In the genomic region with DNA sequence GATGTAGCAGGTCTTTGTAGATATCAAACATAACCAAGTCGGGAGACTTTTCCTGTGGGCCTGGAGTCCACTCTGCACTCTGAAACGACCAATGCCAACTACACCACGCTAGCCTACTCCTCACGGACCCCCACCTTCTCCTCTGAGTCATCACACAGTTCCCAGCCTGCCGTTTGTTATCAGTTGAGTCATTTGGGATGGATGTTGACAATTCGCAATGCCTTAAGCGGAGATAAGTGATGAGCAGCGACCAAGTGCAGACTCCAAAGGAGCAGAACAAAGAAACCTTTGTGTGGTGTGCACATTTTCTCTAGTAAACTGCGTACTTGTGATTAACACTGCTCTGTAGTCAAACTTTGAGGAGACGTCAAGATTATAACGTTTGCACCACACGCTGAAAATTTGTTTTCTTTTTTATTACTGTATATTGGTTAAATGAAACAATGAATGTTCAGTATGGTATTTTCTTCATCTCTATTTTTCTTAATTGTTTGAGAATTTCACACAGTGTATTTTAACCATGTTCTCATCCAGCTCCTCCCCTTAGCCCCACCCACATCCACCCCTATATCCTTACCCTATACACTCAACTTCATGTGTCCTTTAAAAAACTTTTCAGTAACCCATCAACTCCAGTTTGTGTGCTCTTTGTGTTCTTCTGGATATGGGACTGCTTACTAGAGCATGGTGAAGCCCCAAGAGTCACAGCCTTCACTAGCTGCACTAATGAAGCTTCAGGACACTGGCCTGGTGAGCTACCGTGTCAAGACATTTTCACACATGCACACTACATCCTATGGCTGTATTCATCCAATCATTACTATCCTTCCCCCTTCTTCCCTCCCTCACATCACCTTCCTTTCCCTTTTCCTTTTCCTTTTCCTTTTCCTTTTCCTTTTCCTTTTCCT, we compare ENCODE assay signal across 12 mouse cellular contexts. TPM values are rescaled to one million over a fixed set of nuclear protein-coding genes. Genes with fewer than 3 reads are reported as not detected.
DNase-seq lines count a peak whose midpoint lies in the region; ATAC-seq and TF ChIP-seq lines count a peak whose summit lies in the region.
"Had no signal": no experiment of that assay in that cellular context is flagged by ENCODE, and none has a peak within 500 bp of the region (broad histone marks: within the 10 kb centered on the region; RNA-seq: fewer than 3 reads in every experiment).

No protein-coding gene starts in this region.

- H3K4me3 ChIP-seq in forebrain, postnatal 0 days (ENCODE audit: low read depth, low read length), result no peak overlapping the region
- H3K4me3 ChIP-seq in forebrain, embryonic 14.5 days (ENCODE audit: low read depth, low read length), result no peak overlapping the region
- H3K4me3 ChIP-seq in heart, embryonic 16.5 days (ENCODE audit: low read length), result no peak overlapping the region
- H3K4me3 ChIP-seq in liver, postnatal 0 days (ENCODE audit: low read depth, low read length), result no peak overlapping the region
- H3K4me3 ChIP-seq in kidney, embryonic 16.5 days (ENCODE audit: low read length), result no peak overlapping the region
- H3K4me3 ChIP-seq: hindbrain, embryonic 13.5 days had no signal

- TF ChIP-seq EP300 in liver, postnatal 0 days (IDR thresholded peaks at IDR 0.05; ENCODE audit: low read depth), result peak; percentile 41; the same call in 1 of the 2 replicates

- H3K4me1 ChIP-seq in forebrain, postnatal 0 days (ENCODE audit: insufficient read depth), result no peaks in the 10 kb centered on the region
- no peaks in the 10 kb centered on the region for H3K4me1 ChIP-seq in forebrain, embryonic 14.5 days (ENCODE audit: control insufficient read depth, insufficient read depth, low read length)
- no peaks in the 10 kb centered on the region; the same call in 1 of the 2 replicates for H3K4me1 ChIP-seq in heart, embryonic 16.5 days (ENCODE audit: control insufficient read depth, insufficient read depth, low read length)
- no peaks in the 10 kb centered on the region for H3K4me1 ChIP-seq in liver, postnatal 0 days (ENCODE audit: insufficient read depth)
- no peaks in the 10 kb centered on the region for H3K4me1 ChIP-seq in kidney, embryonic 16.5 days (ENCODE audit: insufficient read depth, low read length)

- no peaks in the 10 kb centered on the region for H3K27me3 ChIP-seq in forebrain, postnatal 0 days (ENCODE audit: insufficient read depth, low read length)
- no peaks in the 10 kb centered on the region for H3K27me3 ChIP-seq in forebrain, embryonic 14.5 days (replicated peaks; ENCODE audit: control insufficient read depth, insufficient read depth, low read length)
- no peaks in the 10 kb centered on the region for H3K27me3 ChIP-seq in heart, embryonic 16.5 days (ENCODE audit: control insufficient read depth, insufficient read depth, low read length)
- H3K27me3 ChIP-seq in liver, postnatal 0 days (ENCODE audit: insufficient read depth, low read length), result no peaks in the 10 kb centered on the region
- H3K27me3 ChIP-seq in kidney, embryonic 16.5 days (ENCODE audit: insufficient read depth, low read length), result no peaks in the 10 kb centered on the region
- H3K27me3 ChIP-seq: hindbrain, embryonic 13.5 days had no signal

- no peak for DNase-seq in forebrain, postnatal 0 days
- DNase-seq in forebrain, embryonic 14.5 days (ENCODE audit: low spot score), result no peak
- DNase-seq in MN1 (ENCODE audit: low spot score), result peak; percentile 85
- no peak for DNase-seq in liver, postnatal 0 days
- DNase-seq in spleen, postnatal 14 days (ENCODE audit: low spot score in 2 of 2), result no peak
- no peak for DNase-seq in layer of hippocampus, adult 9-11 months
- DNase-seq: cerebellum, postnatal 14 days; kidney, postnatal 25 days; lung, postnatal 4 days had no signal

- no peaks in the 10 kb centered on the region for H3K9me3 ChIP-seq in forebrain, postnatal 0 days (ENCODE audit: low read length)
- no peaks in the 10 kb centered on the region for H3K9me3 ChIP-seq in forebrain, embryonic 14.5 days (replicated peaks; ENCODE audit: control insufficient read depth, low read length)
- H3K9me3 ChIP-seq in heart, embryonic 16.5 days (replicated peaks; ENCODE audit: control insufficient read depth, low read length), result no peaks in the 10 kb centered on the region
- no peaks in the 10 kb centered on the region for H3K9me3 ChIP-seq in liver, postnatal 0 days (ENCODE audit: low read length)
- H3K9me3 ChIP-seq in kidney, embryonic 16.5 days (ENCODE audit: low read length), result no peaks in the 10 kb centered on the region
- H3K9me3 ChIP-seq: hindbrain, embryonic 13.5 days had no signal

- TF ChIP-seq CTCF in forebrain, postnatal 0 days (IDR thresholded peaks at IDR 0.05; ENCODE audit: low read depth), result no peak
- no peak for TF ChIP-seq CTCF in liver, postnatal 0 days (IDR thresholded peaks at IDR 0.05; ENCODE audit: low read depth)

- H3K4me2 ChIP-seq in forebrain, postnatal 0 days (ENCODE audit: low read depth), result no peak overlapping the region
- no peak overlapping the region for H3K4me2 ChIP-seq in forebrain, embryonic 14.5 days (ENCODE audit: low read length)
- no peak overlapping the region for H3K4me2 ChIP-seq in heart, embryonic 16.5 days (ENCODE audit: low read depth, low read length)
- no peak overlapping the region for H3K4me2 ChIP-seq in liver, postnatal 0 days (ENCODE audit: low read depth, low read length)
- H3K4me2 ChIP-seq in kidney, embryonic 16.5 days (replicated peaks; ENCODE audit: low read depth, low read length), result no peak overlapping the region
- H3K4me2 ChIP-seq: hindbrain, embryonic 13.5 days had no signal

- H3K9ac ChIP-seq in forebrain, postnatal 0 days, result no peak overlapping the region
- H3K9ac ChIP-seq in forebrain, embryonic 14.5 days (ENCODE audit: low read length), result no peak overlapping the region
- no peak overlapping the region for H3K9ac ChIP-seq in heart, embryonic 16.5 days (ENCODE audit: low read length)
- no peak overlapping the region for H3K9ac ChIP-seq in liver, postnatal 0 days (replicated peaks)
- no peak overlapping the region for H3K9ac ChIP-seq in kidney, embryonic 16.5 days (replicated peaks; ENCODE audit: low read length)
- H3K9ac ChIP-seq: hindbrain, embryonic 13.5 days had no signal

- WGBS in forebrain, postnatal 0 days, result 80% methylated on average over 13 of the region's 13 CpGs
- 85% methylated on average over 13 of the region's 13 CpGs for WGBS in forebrain, embryonic 14.5 days
- 26% methylated on average over 13 of the region's 13 CpGs for WGBS in heart, embryonic 16.5 days
- WGBS in liver, postnatal 0 days (ENCODE audit: insufficient replicate concordance), result 33% methylated on average over 13 of the region's 13 CpGs
- 78% methylated on average over 13 of the region's 13 CpGs for WGBS in kidney, embryonic 16.5 days

- no peak overlapping the region for H3K27ac ChIP-seq in forebrain, postnatal 0 days (ENCODE audit: low read depth, low read length)
- H3K27ac ChIP-seq in forebrain, embryonic 14.5 days (ENCODE audit: low read depth, low read length), result no peak overlapping the region
- no peak overlapping the region for H3K27ac ChIP-seq in heart, embryonic 16.5 days (ENCODE audit: low read length)
- H3K27ac ChIP-seq in liver, postnatal 0 days (ENCODE audit: low read depth), result no peak overlapping the region
- H3K27ac ChIP-seq in kidney, embryonic 16.5 days (ENCODE audit: low read length), result no peak overlapping the region
- H3K27ac ChIP-seq: hindbrain, embryonic 13.5 days had no signal

- ATAC-seq in forebrain, postnatal 0 days, result peak; percentile 23; the same call in 1 of the 2 replicates
- ATAC-seq in forebrain, embryonic 14.5 days, result no peak
- ATAC-seq in heart, embryonic 16.5 days (replicated peaks; ENCODE audit: extremely low read depth, insufficient read depth, low FRiP score), result peak; percentile 63
- peak; percentile 66 for ATAC-seq in liver, postnatal 0 days
- ATAC-seq in kidney, embryonic 16.5 days (ENCODE audit: low FRiP score, low TSS enrichment), result no peak

- H3K36me3 ChIP-seq in forebrain, postnatal 0 days (ENCODE audit: insufficient read depth), result no peaks in the 10 kb centered on the region
- no peaks in the 10 kb centered on the region for H3K36me3 ChIP-seq in forebrain, embryonic 14.5 days (ENCODE audit: control insufficient read depth, insufficient read depth, low read length)
- H3K36me3 ChIP-seq in heart, embryonic 16.5 days (ENCODE audit: control insufficient read depth, insufficient read depth), result no peaks in the 10 kb centered on the region
- no peaks in the 10 kb centered on the region for H3K36me3 ChIP-seq in liver, postnatal 0 days (replicated peaks; ENCODE audit: insufficient read depth, low read length)
- H3K36me3 ChIP-seq in kidney, embryonic 16.5 days (ENCODE audit: insufficient read depth, low read length), result no peaks in the 10 kb centered on the region
- H3K36me3 ChIP-seq: hindbrain, embryonic 13.5 days had no signal

RNA-seq across cellular contexts. Expression of a gene that starts 42.5 kb away (rescaled TPM):
- total RNA-seq in forebrain, postnatal 0 days (2014; rRNA removed), result 88.0 and 97.5 TPM in 2 replicates
- 62.8 and 68.6 TPM in 2 replicates for polyA plus RNA-seq in forebrain, postnatal 0 days (2015; fragmentation: Nextera tagmentation; extraction: Ambion mirVana)
- polyA plus RNA-seq in forebrain, embryonic 14.5 days (2014; fragmentation: Nextera tagmentation; extraction: Ambion mirVana), result 26.1 and 33.8 TPM in 2 replicates
- polyA plus RNA-seq in heart, embryonic 16.5 days (2015; fragmentation: Nextera tagmentation; extraction: Ambion mirVana), result 37.0 and 37.1 TPM in 2 replicates
- polyA plus RNA-seq in liver, postnatal 0 days (2015; fragmentation: Nextera tagmentation; extraction: Ambion mirVana), result 20.6 and 21.7 TPM in 2 replicates
- polyA plus RNA-seq in kidney, embryonic 16.5 days (2015; fragmentation: Nextera tagmentation; extraction: Ambion mirVana), result 93.0 and 105 TPM in 2 replicates

Comparison
In these comparisons a context has a peak if more than half of its experiments do, and no peak if none do; other contexts are left out.
1. ATAC-seq: peak in forebrain, postnatal 0 days (single experiment), heart, embryonic 16.5 days (single experiment) and liver, postnatal 0 days (single experiment); none in forebrain, embryonic 14.5 days (single experiment) and kidney, embryonic 16.5 days (single experiment).